Mouse (Mus musculus): ENCODE measurements around the gene Cdsn. TPM values are rescaled to one million over a fixed set of nuclear protein-coding genes. Genes with fewer than 3 reads are reported as not detected.
A peak's percentile ranks its signal among the peaks of the same experiment; 100 is the strongest.

The Cdsn gene
- polyA plus RNA-seq, 1 experiment from 2014 or later, result not detected

DNA sequence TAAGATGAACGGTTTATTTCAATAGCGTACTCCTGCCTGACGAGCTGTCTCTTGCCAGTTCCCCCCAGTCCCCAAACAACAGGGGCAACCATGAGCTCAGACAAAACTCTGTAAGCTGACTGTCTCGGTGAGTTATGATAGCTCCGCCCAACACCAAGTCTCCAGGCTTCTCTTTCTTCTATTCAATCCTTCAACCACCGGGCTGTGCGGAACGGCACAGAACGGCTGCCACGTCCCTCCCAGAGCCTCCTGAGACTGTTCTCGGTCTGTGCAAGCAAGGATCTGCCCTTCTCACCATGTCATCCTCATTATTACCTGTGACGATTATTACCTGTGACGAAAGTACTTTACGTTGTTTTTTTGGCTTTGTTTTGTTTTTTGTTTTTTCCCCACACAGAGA lies 18.9 kb downstream of the Cdsn start:
- no peaks in the 10 kb centered on the region for H3K4me1 ChIP-seq (ENCODE audit: insufficient read depth)
- H3K4me2 ChIP-seq (ENCODE audit: low read depth, low read length), result no peak overlapping the region
- H3K4me3 ChIP-seq (ENCODE audit: low read depth, low read length), result no peak overlapping the region
- H3K36me3 ChIP-seq (replicated peaks; ENCODE audit: insufficient read depth, low read length), result no peaks in the 10 kb centered on the region
- 78% methylated on average over 14 of the region's 14 CpGs for WGBS (ENCODE audit: insufficient replicate concordance)
- no peak for DNase-seq
- no peak for ATAC-seq
- H3K27me3 ChIP-seq (ENCODE audit: insufficient read depth, low read length), result peaks cover 26% of the 10 kb centered on the region
- no peaks in the 10 kb centered on the region for H3K9me3 ChIP-seq (ENCODE audit: low read length)
- no peak overlapping the region for H3K9ac ChIP-seq (replicated peaks)
- H3K27ac ChIP-seq (ENCODE audit: low read depth), result no peak overlapping the region
- TF ChIP-seq CTCF (IDR thresholded peaks at IDR 0.05; ENCODE audit: low read depth) (no peak), EP300 (IDR thresholded peaks at IDR 0.05; ENCODE audit: low read depth) (no peak)

DNA sequence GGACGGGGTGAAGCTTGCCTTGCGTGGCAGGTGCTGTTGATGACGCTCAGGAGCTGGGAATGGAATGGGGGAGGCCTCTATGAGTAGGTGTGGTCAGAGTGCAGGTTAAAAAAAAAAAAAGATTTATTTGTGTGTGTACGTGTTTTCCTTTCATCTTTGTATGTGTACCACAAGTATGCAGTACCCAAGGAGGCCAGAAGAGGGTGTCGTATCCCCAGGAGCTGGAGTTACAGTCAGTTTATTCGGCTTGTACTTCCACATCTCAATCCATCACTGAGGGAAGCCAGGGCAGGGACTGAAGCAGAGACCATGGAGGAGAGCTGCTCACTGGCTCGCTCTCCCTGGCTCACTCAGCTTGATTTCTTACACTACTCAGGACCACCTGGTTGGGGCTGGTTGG lies 19.5 kb downstream of the Cdsn start:
- no peak for DNase-seq
- Histone ChIP-seq H3K27ac (ENCODE audit: low read depth) (no peak overlapping the region), H3K36me3 (replicated peaks; ENCODE audit: insufficient read depth, low read length) (no peaks in the 10 kb centered on the region), H3K4me1 (ENCODE audit: insufficient read depth) (no peaks in the 10 kb centered on the region), H3K4me3 (ENCODE audit: low read depth, low read length) (no peak overlapping the region), H3K9ac (replicated peaks) (no peak overlapping the region), H3K27me3 (ENCODE audit: insufficient read depth, low read length) (peaks cover 26% of the 10 kb centered on the region), H3K9me3 (ENCODE audit: low read length) (no peaks in the 10 kb centered on the region), H3K4me2 (ENCODE audit: low read depth, low read length) (no peak overlapping the region)
- ATAC-seq, result no peak
- 90% methylated on average over 7 of the region's 7 CpGs for WGBS (ENCODE audit: insufficient replicate concordance)
- TF ChIP-seq EP300 (IDR thresholded peaks at IDR 0.05; ENCODE audit: low read depth), result no peak

DNA sequence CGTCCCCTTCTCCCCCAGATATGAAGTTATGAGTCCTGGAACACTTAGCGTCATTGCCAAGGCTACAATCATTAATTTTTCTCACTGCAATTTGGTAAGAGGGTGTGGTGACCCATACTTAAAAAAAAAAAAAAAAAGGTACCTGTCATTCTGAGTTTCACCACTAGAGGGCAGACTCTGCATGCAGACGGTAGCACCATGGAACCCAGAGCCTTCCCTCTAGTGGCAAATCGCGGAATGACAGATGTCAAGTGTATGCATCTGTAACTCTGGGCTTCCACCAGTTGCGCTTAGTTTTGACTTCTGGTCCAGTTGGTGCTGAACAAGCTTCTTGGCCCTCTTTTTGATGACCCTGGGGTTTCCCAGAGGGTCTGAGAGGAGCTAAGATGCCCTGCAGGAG lies 26.3 kb downstream of the Cdsn start:
- no peak overlapping the region for H3K4me3 ChIP-seq (ENCODE audit: low read depth, low read length)
- H3K27me3 ChIP-seq (ENCODE audit: insufficient read depth, low read length), result no peaks in the 10 kb centered on the region
- no peaks in the 10 kb centered on the region for H3K36me3 ChIP-seq (replicated peaks; ENCODE audit: insufficient read depth, low read length)
- no peaks in the 10 kb centered on the region for H3K9me3 ChIP-seq (ENCODE audit: low read length)
- TF ChIP-seq EP300 (IDR thresholded peaks at IDR 0.05; ENCODE audit: low read depth), result no peak
- TF ChIP-seq CTCF (IDR thresholded peaks at IDR 0.05; ENCODE audit: low read depth), result peak; percentile 100
- H3K4me1 ChIP-seq (ENCODE audit: insufficient read depth), result no peaks in the 10 kb centered on the region
- H3K4me2 ChIP-seq (ENCODE audit: low read depth, low read length), result no peak overlapping the region
- WGBS (ENCODE audit: insufficient replicate concordance), result 20% methylated on average over 6 of the region's 6 CpGs
- ATAC-seq, result peak; percentile 71
- H3K9ac ChIP-seq (replicated peaks), result no peak overlapping the region
- no peak overlapping the region for H3K27ac ChIP-seq (ENCODE audit: low read depth)
- peak; percentile 88 for DNase-seq

DNA sequence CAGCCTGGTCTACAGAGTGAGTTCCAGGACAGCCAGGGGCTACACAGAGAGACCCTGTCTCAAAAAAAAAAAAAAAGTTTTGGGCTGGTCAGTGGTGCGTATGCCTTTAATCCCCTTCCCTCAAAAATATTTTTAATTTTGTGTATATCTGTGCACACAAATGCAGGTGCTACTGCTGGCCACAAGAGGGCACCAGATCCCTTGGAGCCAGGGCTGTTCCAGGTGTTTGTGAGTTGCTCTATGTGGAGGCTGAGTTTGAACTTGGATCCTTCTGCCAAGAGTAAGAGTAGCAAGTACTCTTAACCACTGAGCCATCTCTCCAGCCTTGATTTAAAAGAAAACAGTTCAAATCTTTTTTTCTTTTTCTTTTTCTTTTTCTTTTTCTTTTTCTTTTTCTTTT lies 31.0 kb downstream of the Cdsn start:
- 89% methylated on average over 1 of the region's 1 CpGs for WGBS (ENCODE audit: insufficient replicate concordance)
- H3K4me1 ChIP-seq (ENCODE audit: insufficient read depth), result no peaks in the 10 kb centered on the region

DNA sequence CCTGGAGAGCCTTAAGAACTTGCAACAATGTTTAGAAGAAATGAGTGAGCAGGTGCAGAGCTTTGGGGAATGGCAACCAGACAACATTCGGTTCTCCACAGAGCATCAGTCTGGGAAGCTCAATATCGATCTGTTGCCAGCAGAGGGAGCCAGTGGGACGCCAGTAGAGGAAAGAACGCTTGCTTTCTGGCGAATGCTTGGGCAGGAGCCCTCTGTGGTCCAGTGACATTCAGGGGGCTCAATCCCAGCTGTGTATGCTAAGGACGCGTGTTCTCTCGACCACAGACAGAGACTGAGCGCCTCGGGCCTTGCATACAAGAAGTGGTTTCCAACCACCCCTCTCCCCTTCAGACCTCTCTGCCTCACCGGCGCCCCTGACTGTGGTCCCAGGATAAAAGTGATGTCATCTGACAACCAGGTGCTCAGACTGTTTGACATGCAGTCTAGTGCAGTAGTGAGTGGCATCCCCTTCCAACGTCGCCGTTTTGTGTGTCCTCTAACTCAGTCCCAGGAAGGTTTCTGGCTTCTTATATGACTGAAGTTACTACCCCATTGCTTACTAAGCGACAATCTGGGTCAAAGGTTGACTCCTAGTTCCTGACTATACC lies 32.5 kb downstream of the Cdsn start:
- Histone ChIP-seq H3K9me3 (ENCODE audit: low read length) (no peaks in the 10 kb centered on the region), H3K4me3 (ENCODE audit: low read depth, low read length) (no peak overlapping the region), H3K27me3 (ENCODE audit: insufficient read depth, low read length) (no peaks in the 10 kb centered on the region), H3K27ac (ENCODE audit: low read depth) (no peak overlapping the region), H3K4me1 (ENCODE audit: insufficient read depth) (no peaks in the 10 kb centered on the region), H3K4me2 (ENCODE audit: low read depth, low read length) (peak overlapping the region; percentile 30; the same call in 1 of the 2 replicates), H3K36me3 (replicated peaks; ENCODE audit: insufficient read depth, low read length) (no peaks in the 10 kb centered on the region), H3K9ac (replicated peaks) (no peak overlapping the region)
- 15% methylated on average over 16 of the region's 16 CpGs for WGBS (ENCODE audit: insufficient replicate concordance)
- ATAC-seq (peak; percentile 66), DNase-seq (peak; percentile 78)
- no peak for TF ChIP-seq EP300 (IDR thresholded peaks at IDR 0.05; ENCODE audit: low read depth)
- peak; percentile 81 for TF ChIP-seq CTCF (IDR thresholded peaks at IDR 0.05; ENCODE audit: low read depth)

More for the DNA sequence above, 31.0 kb downstream of the Cdsn start:
- DNase-seq, result no peak
- TF ChIP-seq CTCF (IDR thresholded peaks at IDR 0.05; ENCODE audit: low read depth) (peak; percentile 67), EP300 (IDR thresholded peaks at IDR 0.05; ENCODE audit: low read depth) (no peak)
- Histone ChIP-seq H3K9me3 (ENCODE audit: low read length) (no peaks in the 10 kb centered on the region), H3K27me3 (ENCODE audit: insufficient read depth, low read length) (no peaks in the 10 kb centered on the region), H3K9ac (replicated peaks) (no peak overlapping the region), H3K36me3 (replicated peaks; ENCODE audit: insufficient read depth, low read length) (no peaks in the 10 kb centered on the region), H3K27ac (ENCODE audit: low read depth) (no peak overlapping the region), H3K4me3 (ENCODE audit: low read depth, low read length) (no peak overlapping the region), H3K4me2 (ENCODE audit: low read depth, low read length) (no peak overlapping the region)
- no peak for ATAC-seq

DNA sequence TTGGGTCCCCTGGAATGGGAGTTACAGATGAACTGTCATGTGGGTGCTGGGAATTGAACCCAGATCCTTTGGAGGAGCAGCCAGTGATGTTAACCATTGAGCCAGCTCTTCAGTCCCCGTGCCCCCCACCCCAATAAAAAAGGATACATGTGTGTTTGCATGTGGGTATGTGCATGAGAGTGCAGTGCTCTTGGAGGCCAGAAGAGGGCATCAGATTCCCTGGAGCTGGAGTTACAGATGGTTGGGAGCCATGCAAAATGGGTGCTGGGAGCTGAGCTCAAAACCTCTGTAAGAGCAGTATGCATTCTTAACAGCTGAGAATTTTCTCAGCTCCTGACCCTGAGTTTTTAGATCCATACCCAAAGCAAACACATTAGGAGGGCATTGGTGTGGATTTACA lies 35.4 kb downstream of the Cdsn start:
- 60% methylated on average over 1 of the region's 1 CpGs for WGBS (ENCODE audit: insufficient replicate concordance)

More for the DNA sequence above, 35.4 kb downstream of the Cdsn start:
- ATAC-seq, result no peak
- H3K36me3 ChIP-seq (replicated peaks; ENCODE audit: insufficient read depth, low read length), result no peaks in the 10 kb centered on the region
- no peaks in the 10 kb centered on the region for H3K4me1 ChIP-seq (ENCODE audit: insufficient read depth)
- TF ChIP-seq EP300 (IDR thresholded peaks at IDR 0.05; ENCODE audit: low read depth), result no peak
- 0 out of 2 replicates have a peak, but pooled peaks have one; percentile 12 for TF ChIP-seq CTCF (IDR thresholded peaks at IDR 0.05; ENCODE audit: low read depth)
- no peak overlapping the region for H3K27ac ChIP-seq (ENCODE audit: low read depth)
- no peaks in the 10 kb centered on the region for H3K9me3 ChIP-seq (ENCODE audit: low read length)
- H3K9ac ChIP-seq (replicated peaks), result no peak overlapping the region
- no peak overlapping the region for H3K4me2 ChIP-seq (ENCODE audit: low read depth, low read length)
- H3K27me3 ChIP-seq (ENCODE audit: insufficient read depth, low read length), result no peaks in the 10 kb centered on the region
- no peak for DNase-seq
- H3K4me3 ChIP-seq (ENCODE audit: low read depth, low read length), result no peak overlapping the region

All from liver, postnatal 0 days (tissue).